Mouse (Mus musculus) E14TG2a.4 (cell line): ENCODE measurements around the gene Slc12a6.
A peak's percentile ranks its signal among the peaks of the same experiment; 100 is the strongest.

Source experiments
- H3K27me3 ChIP-seq: 2 replicates; pipeline ENCODE4 v1.6.1; 2014; ENCODE audit warnings: low read length, control low read depth; ENCODE audit not compliant: insufficient read depth
- H3K36me3 ChIP-seq: 2 replicates; pipeline ENCODE4 v1.6.1; 2014; ENCODE audit warnings: low read length, control low read depth; ENCODE audit not compliant: insufficient read depth
- H3K4me1 ChIP-seq: replicated peaks from 2 replicates; pipeline ENCODE4 v1.6.1; 2014; ENCODE audit warnings: low read depth, low read length, control low read depth
- H3K4me3 ChIP-seq: replicated peaks from 2 replicates; pipeline ENCODE4 v1.5.1; 2014; ENCODE audit warnings: mild to moderate bottlenecking, low read length
- H3K9me3 ChIP-seq: 2 replicates; pipeline ENCODE4 v1.6.1; 2014; ENCODE audit warnings: low read length, control low read depth
- CTCF ChIP-seq: conservative IDR thresholded peaks from 2 replicates; pipeline ENCODE4 v1.5.1; 2014; ENCODE audit warnings: low read length
- NANOG ChIP-seq: IDR thresholded peaks from 2 replicates; pipeline ENCODE4 v1.6.1; 2014; ENCODE audit warnings: borderline replicate concordance, low read length, mixed read lengths
- POU5F1 ChIP-seq: IDR thresholded peaks from 2 replicates; pipeline ENCODE4 v1.6.1; 2014; ENCODE audit warnings: low read length, borderline replicate concordance

Slc12a6 gene

DNA sequence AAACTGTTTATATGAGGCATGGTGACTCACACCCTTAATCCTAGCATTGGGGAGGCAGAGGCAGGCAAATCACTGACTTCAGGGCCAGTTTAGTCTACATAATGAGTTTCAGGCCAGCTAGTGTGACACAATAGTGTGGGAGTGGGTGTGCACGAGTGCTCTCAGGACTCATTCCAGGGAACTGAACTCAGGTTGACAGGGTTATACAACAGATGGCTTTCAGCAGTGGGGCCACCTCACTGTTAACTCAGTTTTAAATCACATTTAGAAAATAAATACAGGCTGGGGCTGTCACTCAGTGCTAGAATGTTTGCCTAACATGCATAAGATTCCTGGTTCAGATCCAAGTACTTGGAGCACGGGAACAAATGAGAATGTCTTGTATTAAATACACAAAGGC, 94.0 kb downstream of the Slc12a6 start:
- Histone ChIP-seq H3K9me3 (no peaks in the 10 kb centered on the region), H3K27me3 (no peaks in the 10 kb centered on the region), H3K36me3 (peaks cover 95% of the 10 kb centered on the region), H3K4me1 (no peaks in the 10 kb centered on the region), H3K4me3 (no peak overlapping the region)
- no peak for TF ChIP-seq CTCF
- no peak for TF ChIP-seq NANOG
- no peak for TF ChIP-seq POU5F1

DNA sequence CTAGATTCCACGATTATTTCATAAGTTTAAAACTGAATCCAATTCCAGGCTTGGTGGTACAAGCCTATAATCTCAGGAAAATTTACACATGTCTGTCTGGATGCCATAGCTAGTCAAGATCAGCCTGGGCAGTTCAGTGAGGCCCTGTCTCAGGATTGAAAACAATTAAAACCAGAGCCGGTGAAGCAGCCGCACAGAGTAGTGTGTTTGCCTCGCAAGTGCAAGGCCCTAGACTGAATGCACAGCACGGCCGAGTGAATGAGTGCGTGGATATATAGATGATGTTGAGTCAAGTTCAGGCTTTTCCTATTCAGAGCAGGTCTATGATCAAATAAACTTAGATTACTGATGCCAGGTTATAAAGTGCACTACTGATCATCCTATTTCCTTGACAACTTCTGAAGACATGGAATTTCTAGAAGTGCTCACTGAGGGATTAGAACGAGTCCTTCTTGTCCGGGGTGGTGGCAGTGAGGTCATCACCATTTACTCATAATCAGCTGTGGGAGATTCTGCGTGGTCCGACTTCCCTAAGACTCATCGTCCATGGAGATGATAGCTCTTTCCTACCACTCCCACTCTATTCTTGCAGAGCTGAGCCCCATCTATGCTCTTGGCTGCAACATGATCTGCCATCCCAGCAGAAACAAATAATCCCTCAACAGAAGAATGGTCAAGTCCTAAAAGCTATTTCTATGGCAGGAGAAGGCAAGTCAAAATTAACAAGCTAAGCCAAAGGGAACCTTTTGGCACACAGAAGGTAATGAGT, 94.6 kb downstream of the Slc12a6 start:
- Histone ChIP-seq H3K4me1 (no peaks in the 10 kb centered on the region), H3K4me3 (no peak overlapping the region), H3K9me3 (no peaks in the 10 kb centered on the region), H3K27me3 (no peaks in the 10 kb centered on the region), H3K36me3 (peaks cover 97% of the 10 kb centered on the region)
- TF ChIP-seq CTCF = no peak
- no peak for TF ChIP-seq POU5F1
- no peak for TF ChIP-seq NANOG

DNA sequence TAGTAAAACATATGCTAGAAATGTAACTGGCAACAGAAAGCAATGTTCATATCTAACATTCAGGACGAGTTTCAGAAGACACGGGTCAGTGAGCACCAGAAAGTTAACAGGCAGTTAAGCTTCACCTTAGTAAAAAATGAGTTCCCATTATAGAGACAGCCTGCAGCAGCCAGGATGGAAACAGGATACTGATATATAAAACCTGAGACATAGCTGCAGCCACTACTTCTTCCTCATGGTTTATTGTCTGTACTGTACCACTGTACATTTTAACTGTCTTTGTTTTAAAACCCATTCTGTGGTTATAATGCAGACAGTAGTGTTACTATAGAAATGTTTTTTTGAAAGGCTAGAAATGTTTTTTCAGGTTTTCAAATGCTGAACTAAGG, 95.2 kb downstream of the Slc12a6 start:
- no peak overlapping the region for H3K4me3 ChIP-seq
- H3K27me3 ChIP-seq = no peaks in the 10 kb centered on the region
- peaks cover 94% of the 10 kb centered on the region for H3K36me3 ChIP-seq
- no peaks in the 10 kb centered on the region for H3K9me3 ChIP-seq
- no peak for TF ChIP-seq CTCF
- TF ChIP-seq NANOG = no peak
- TF ChIP-seq POU5F1 = no peak
- no peaks in the 10 kb centered on the region for H3K4me1 ChIP-seq

DNA sequence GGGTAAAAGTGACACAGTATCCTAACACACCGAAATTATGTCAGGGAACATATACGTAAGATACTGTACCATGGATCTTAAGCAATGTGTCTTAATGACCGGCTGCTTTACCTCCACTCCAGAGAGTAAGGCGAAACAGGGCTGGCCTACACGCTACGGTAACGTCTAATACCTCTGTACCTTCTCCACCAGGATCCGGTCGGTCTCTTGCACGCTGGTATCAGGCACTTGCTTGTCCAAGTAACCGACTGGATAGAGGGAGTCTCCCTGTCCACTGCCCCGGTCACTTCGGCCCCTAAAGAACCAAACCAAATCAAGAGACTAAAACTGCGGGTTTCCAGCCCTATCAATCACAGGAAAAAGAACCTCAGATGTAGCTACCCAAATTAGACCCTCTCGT, 101.6 kb downstream of the Slc12a6 start:
- no peaks in the 10 kb centered on the region for H3K9me3 ChIP-seq
- peaks cover 40% of the 10 kb centered on the region for H3K36me3 ChIP-seq
- H3K4me1 ChIP-seq = peaks cover 28% of the 10 kb centered on the region
- H3K27me3 ChIP-seq = no peaks in the 10 kb centered on the region
- TF ChIP-seq POU5F1 (no peak), NANOG (no peak), CTCF (no peak)
- H3K4me3 ChIP-seq = peak overlapping the region; percentile 94

- H3K27me3 ChIP-seq = no peaks in the 10 kb centered on the region
- TF ChIP-seq NANOG (no peak), POU5F1 (no peak), CTCF (no peak)
- peaks cover 28% of the 10 kb centered on the region for H3K4me1 ChIP-seq
- H3K4me3 ChIP-seq = peak within 1 kb of the TSS; percentile 94
- H3K36me3 ChIP-seq = peaks cover 33% of the 10 kb centered on the region
- H3K9me3 ChIP-seq = no peaks in the 10 kb centered on the region
Measured at GRCm38 (mm10) chr2:112367726-112368673, 102.4 kb downstream of the Slc12a6 start, which contains the start of gene Emc4. Gene Emc4 (minus strand): TSS chr2:112368027.

DNA sequence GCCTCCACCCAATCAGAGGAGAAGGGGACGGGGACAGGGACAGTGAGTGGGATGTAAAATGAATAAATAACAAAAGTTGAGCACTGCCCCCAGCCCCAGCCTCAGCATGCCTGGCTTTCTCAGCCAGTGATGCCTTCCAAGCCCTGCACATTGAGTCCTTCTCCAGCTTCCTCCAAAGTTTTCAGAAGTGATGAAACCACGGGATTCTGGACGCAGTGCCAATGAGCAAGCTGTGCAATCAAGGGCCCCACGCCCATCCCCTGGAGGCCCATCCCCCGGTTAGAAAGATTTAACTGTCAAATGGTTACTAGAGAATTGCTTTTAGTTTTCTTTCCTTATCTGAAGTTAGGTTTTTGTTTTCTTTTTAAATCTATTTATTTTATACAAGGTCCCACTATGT, 104.3 kb downstream of the Slc12a6 start:
- peaks cover 28% of the 10 kb centered on the region for H3K4me1 ChIP-seq
- TF ChIP-seq NANOG = no peak
- no peak for TF ChIP-seq POU5F1
- no peak for TF ChIP-seq CTCF
- H3K9me3 ChIP-seq = no peaks in the 10 kb centered on the region

DNA sequence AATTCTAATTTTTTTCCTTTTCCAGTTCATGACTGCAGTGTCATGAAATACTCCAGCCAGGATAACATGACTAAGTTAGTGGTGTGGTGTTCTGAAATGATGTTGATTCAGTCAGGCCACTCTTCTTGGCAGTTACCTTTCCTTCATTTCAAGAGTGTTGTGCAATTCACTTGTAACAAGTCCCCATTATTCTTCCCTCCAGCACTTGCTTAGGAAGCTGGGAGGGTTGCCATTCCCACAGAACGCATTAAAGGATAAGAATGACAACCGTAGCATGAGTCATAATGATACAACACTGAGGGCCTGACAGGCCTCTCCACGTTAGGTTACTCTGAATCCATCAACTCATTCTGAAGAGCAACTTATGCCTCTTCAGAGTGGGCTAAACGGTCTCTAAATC, 107.5 kb downstream of the Slc12a6 start:
- Histone ChIP-seq H3K4me1 (peaks cover 34% of the 10 kb centered on the region), H3K36me3 (0 out of 2 replicates have a peak, but pooled peaks cover 3% of the 10 kb centered on the region), H3K4me3 (no peak overlapping the region), H3K9me3 (no peaks in the 10 kb centered on the region), H3K27me3 (no peaks in the 10 kb centered on the region)
- no peak for TF ChIP-seq CTCF
- no peak for TF ChIP-seq NANOG
- TF ChIP-seq POU5F1 = no peak

More for the DNA sequence above, 104.3 kb downstream of the Slc12a6 start:
- H3K4me3 ChIP-seq = no peak overlapping the region
- no peaks in the 10 kb centered on the region for H3K27me3 ChIP-seq
- peaks cover 14% of the 10 kb centered on the region; the same call in 1 of the 2 replicates for H3K36me3 ChIP-seq

- 0 out of 2 replicates have a peak, but pooled peaks cover 1% of the 10 kb centered on the region for H3K36me3 ChIP-seq
- TF ChIP-seq CTCF = no peak
- TF ChIP-seq NANOG = no peak
- TF ChIP-seq POU5F1 = no peak
Measured at GRCm38 (mm10) chr2:112374610-112375009, 109.0 kb downstream of the Slc12a6 start.

More at GRCm38 (mm10) chr2:112374610-112375009, 109.0 kb downstream of the Slc12a6 start:
- Histone ChIP-seq H3K4me1 (peaks cover 29% of the 10 kb centered on the region), H3K9me3 (no peaks in the 10 kb centered on the region), H3K4me3 (no peak overlapping the region), H3K27me3 (no peaks in the 10 kb centered on the region)
